Mouse (Mus musculus): Measurements from ENCODE around the gene Vav3.

- no peak for TF ChIP-seq POLR2A (IDR thresholded peaks at IDR 0.05; ENCODE audit: borderline replicate concordance, insufficient read depth, low read length)
- TF ChIP-seq CTCF (IDR thresholded peaks at IDR 0.05; ENCODE audit: borderline replicate concordance, insufficient read depth, low read depth, low read length): no peak
Observed at GRCm38 (mm10) chr3:109388730-109389129, 48.3 kb downstream of the Vav3 start.
